Mouse (Mus musculus) cerebellum, adult (tissue): ENCODE results near the gene Kif7.

ENCODE experiments used
- ATAC-seq: cut with Nextera tagmentation; 2 replicates; pipeline ENCODE4 v1.9.2; 2017; ENCODE audit warnings: mild to moderate bottlenecking, moderate library complexity, mixed read lengths; ENCODE audit not compliant: insufficient number of reproducible peaks, low FRiP score, low TSS enrichment

Gene Kif7

GRCm38 (mm10) chr7:79715187-79715981, at the start of gene Kif7:
Kif7 (minus strand) TSS chr7:79715720.
- ATAC-seq: no peak

- ATAC-seq: no peak
Observed at GRCm38 (mm10) chr7:79762106-79762505, 46.6 kb upstream of the Kif7 start.

- ATAC-seq: no peak
Observed at GRCm38 (mm10) chr7:79761124-79761876, 45.8 kb upstream of the Kif7 start.

- no peak for ATAC-seq
Observed at GRCm38 (mm10) chr7:79759766-79760165, 44.2 kb upstream of the Kif7 start.

- no peak for ATAC-seq
Observed at GRCm38 (mm10) chr7:79758176-79758575, 42.7 kb upstream of the Kif7 start.

- ATAC-seq: no peak
Observed at GRCm38 (mm10) chr7:79756334-79756733, 40.8 kb upstream of the Kif7 start.

- ATAC-seq: no peak
Observed at GRCm38 (mm10) chr7:79749511-79749910, 34.0 kb upstream of the Kif7 start.

GRCm38 (mm10) chr7:79747659-79748058, 32.1 kb upstream of the Kif7 start:
- ATAC-seq: no peak

- ATAC-seq: no peak
Observed at GRCm38 (mm10) chr7:79744585-79744984, 29.1 kb upstream of the Kif7 start.

- ATAC-seq: no peak
Observed at GRCm38 (mm10) chr7:79744051-79744450, 28.5 kb upstream of the Kif7 start.

GRCm38 (mm10) chr7:79742659-79743536, 27.4 kb upstream of the Kif7 start, which contains the start of the genes Pex11a and Wdr93:
Pex11a (minus strand) TSS chr7:79743131.
Wdr93 (plus strand) TSS chr7:79743163.
- peak; percentile 80 for ATAC-seq

- no peak for ATAC-seq
Observed at GRCm38 (mm10) chr7:79742277-79742658, 26.7 kb upstream of the Kif7 start.

GRCm38 (mm10) chr7:79740279-79740678, 24.8 kb upstream of the Kif7 start:
- no peak for ATAC-seq

GRCm38 (mm10) chr7:79738913-79739312, 23.4 kb upstream of the Kif7 start:
- ATAC-seq: no peak

GRCm38 (mm10) chr7:79736511-79736910, 21.0 kb upstream of the Kif7 start:
- no peak for ATAC-seq

- no peak for ATAC-seq
Observed at GRCm38 (mm10) chr7:79734563-79734962, 19.0 kb upstream of the Kif7 start.

- no peak for ATAC-seq
Observed at GRCm38 (mm10) chr7:79732622-79733021, 17.1 kb upstream of the Kif7 start, which contains the start of gene Plin1. Plin1 (minus strand) TSS chr7:79732903.

GRCm38 (mm10) chr7:79731438-79731837, 15.9 kb upstream of the Kif7 start:
- ATAC-seq: no peak

- ATAC-seq: no peak
Observed at GRCm38 (mm10) chr7:79729743-79730370, 14.3 kb upstream of the Kif7 start.

- ATAC-seq: no peak
Observed at GRCm38 (mm10) chr7:79729169-79729568, 13.6 kb upstream of the Kif7 start.
